Mouse (Mus musculus): ENCODE data around the gene Gm37240. TPM values are rescaled to one million over a fixed set of nuclear protein-coding genes. Genes with fewer than 3 reads are reported as not detected.

Gene Gm37240
- total RNA-seq, 2 experiments from 2014 or later, result 38.8 to 39.2 TPM

DNA sequence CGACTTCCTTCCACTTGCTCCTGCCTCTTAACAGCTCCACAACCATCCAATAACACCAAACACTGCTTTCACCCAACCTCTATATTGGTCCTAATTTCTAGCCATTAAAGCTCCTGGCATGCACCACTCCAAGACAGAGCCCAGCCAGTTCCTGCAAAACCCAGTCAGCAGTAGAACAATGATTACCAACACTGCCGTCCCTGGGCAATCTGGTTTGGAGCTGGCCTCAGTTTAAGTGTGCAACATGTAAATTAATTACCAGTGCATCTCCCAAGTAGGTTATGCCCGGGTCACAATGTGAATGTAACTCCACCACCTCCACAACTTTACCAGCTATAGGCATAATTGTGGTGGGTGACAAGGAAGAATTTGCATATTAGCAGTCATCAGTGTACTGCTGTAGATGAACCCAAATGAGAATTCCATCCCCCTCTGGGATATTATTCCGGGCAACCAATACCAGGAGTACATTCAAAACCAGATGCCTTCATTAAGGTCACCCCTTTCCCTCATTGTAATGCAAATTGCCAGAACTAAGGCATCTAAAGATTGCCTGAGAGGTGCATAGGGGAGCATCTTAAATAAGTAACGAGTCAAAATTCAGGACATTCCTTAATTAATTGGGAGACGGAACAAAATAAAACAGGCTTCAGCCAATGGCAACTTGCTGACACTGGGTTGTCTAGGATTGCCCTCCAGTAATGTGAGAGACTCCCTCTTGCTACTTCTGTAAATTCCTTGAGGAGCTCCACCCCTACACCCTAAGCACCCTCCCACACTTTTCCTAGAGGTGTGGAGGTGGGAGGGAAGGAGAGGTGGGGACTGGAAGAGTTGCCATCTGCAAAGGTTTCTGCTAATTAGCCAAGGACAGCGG lies 549.2 kb downstream of the Gm37240 start:
- intact Hi-C loops (cut with DNase I), result loop anchor here (5.0 to 10.0 kb wide), 2 partner anchors 179 to 213 kb away; no protein-coding TSS in a partner anchor
- no peak for DNase-seq (ENCODE audit: low spot score)

DNA sequence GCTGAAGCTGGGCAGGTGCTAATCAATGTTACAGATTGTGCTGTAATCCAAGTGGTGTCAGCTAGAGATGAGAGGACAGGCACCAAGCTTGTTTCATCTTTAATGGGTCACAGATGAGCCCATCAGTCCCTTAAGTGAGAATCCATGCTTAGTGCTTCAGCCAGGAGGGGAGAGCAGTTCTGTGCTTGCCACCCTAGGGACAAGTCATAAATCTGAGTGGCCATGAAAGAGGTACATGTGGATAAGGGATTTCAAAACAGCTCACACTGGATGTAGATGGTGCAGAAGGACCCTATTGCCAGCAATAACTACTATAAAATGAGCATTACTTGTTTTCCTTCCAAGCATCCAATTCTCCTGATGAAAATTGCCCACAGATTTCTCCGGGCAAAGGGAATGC lies 551.8 kb downstream of the Gm37240 start:
- intact Hi-C loops (cut with DNase I), result loop anchor here (5.0 to 10.0 kb wide), 2 partner anchors 182 to 211 kb away; no protein-coding TSS in a partner anchor

DNA sequence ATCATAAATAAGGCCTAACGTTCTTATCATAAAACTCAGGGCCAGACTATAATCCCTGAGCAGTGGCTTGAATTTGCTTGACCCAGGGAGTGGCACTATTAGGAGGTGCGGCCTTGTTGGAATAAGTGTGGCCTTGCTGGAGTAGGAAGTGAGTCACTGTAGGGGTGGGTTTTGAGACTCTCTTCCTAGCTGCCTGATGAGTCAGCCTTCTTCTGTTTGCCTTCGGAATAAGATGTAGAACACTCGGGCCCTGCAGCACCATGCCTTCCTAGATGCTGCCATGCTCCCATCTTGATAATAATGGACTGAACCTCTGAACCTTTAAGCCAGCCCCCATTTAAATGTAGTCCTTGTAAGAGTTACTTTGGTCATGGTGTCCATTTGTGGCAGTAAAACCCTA lies 555.0 kb downstream of the Gm37240 start:
- no peak for DNase-seq (ENCODE audit: low spot score)
- intact Hi-C loops (cut with DNase I), result loop anchor here (5.0 to 10.0 kb wide), 2 partner anchors 120 to 207 kb away; no protein-coding TSS in a partner anchor

More for the DNA sequence above, 551.8 kb downstream of the Gm37240 start:
- DNase-seq (ENCODE audit: low spot score), result no peak

DNA sequence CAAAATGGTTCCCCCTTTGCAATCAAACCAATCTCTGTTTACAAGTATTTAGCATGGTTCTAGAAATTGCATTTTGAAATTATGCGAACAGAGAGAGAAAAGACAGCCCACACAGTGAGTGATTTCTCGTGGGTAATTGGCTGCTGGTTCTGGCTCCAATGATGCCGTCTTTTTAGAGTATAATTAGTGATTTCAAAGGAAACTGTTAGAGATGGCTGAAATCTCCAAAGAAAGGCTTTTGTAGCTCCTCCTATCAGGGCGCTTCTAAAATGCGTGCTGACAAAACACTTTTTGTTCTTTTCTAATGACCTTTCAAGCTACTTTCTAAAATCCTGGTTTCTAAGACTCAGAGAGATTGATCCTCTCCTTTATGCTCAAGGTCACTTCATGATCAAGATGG lies 569.1 kb downstream of the Gm37240 start:
- intact Hi-C loops (cut with DNase I), result no loop called here

DNA sequence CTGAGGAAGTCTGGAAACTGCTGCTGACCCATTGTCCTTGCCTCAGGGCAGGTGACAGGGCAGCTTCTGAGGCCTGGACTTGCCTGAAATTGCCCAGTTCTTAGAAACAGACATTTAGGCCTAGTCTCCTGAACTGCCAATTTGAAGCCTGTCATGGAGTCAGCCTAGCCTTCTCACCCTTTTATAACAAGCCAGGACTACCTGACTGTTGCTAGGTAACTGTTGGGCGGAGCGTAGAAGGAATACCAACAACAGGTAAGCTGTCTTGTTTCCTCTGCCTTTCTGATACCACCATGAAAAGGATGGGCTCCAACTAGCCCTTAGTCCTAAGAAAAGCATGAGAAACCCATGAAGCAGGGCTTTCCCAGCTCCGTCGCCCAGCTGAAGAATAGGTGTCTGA lies 570.0 kb downstream of the Gm37240 start:
- intact Hi-C loops (cut with DNase I), result no loop called here

More for the DNA sequence above, 569.1 kb downstream of the Gm37240 start:
- DNase-seq (ENCODE audit: low spot score), result no peak

DNA sequence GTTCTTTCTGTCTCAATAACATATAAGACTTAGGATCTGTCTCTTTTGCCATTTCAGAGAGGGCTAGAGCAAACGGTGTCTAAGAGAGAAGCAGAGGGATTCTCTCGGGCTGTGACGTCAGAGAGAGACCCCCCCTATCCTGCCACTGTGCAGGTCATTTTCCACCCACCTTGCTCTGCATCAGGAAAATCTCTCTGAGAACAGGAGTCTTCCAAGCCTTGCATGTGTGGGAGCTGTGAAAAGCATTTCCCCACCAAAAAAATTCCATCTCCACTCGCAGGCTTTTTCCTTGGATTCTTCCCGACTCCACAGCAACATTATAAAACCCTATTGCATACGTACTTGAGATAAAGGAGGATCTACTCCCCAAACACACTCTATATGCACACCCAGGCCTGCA lies 572.4 kb downstream of the Gm37240 start:
- intact Hi-C loops (cut with DNase I), result no loop called here
- DNase-seq (ENCODE audit: low spot score), result no peak

More for the DNA sequence above, 570.0 kb downstream of the Gm37240 start:
- DNase-seq (ENCODE audit: low spot score), result no peak

DNA sequence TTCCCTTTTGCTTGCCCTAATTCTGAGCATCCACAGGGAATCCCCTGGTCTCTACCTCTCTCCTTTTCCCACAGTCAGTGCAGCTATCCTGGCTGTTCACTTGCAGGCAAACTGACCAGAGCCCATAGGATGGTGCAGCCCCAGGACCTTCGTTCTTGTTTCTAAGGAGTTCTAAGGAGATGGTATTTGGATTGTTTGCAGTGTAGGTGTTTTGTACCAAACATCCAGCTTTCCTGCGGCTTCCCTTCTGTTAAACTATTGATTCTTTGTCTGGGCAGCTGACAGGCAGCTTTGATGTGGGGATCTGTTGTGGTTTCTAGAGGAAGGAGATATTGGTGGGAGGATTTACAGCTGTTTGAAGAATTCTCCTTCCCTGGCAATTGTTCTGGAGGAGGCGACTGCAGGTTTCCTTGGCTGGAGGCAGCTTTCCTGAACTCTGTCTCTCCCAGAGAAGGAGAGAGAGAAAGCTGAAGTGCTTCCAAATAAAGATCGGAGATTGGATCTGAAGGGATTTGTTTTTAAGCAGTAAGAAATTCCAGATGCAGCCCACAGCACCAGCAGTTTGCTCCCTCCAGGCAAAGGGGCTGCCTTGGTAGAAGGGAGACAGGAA lies 573.6 kb downstream of the Gm37240 start:
- DNase-seq (ENCODE audit: low spot score), result no peak
- intact Hi-C loops (cut with DNase I), result no loop called here

DNA sequence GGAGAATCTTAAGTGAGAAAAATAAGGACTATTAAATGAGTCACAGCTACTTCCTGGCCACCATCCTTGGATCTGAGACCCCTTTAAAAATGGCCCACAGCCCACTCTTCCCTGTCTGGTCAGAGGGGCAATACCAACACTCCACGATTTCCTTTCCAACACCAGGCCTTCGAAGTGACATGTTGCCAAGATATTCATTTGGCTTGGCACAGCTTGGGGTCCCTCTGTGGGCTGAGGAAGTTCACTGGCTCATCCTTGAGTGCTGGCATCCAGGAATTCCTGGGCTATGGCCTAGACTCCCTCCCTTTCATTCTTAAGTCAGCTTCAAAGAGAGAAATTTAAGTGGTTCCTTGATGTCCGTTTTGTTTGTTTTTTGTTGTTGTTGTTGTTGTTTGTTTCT lies 576.1 kb downstream of the Gm37240 start:
- intact Hi-C loops (cut with DNase I), result no loop called here
- no peak for DNase-seq (ENCODE audit: low spot score)

DNA sequence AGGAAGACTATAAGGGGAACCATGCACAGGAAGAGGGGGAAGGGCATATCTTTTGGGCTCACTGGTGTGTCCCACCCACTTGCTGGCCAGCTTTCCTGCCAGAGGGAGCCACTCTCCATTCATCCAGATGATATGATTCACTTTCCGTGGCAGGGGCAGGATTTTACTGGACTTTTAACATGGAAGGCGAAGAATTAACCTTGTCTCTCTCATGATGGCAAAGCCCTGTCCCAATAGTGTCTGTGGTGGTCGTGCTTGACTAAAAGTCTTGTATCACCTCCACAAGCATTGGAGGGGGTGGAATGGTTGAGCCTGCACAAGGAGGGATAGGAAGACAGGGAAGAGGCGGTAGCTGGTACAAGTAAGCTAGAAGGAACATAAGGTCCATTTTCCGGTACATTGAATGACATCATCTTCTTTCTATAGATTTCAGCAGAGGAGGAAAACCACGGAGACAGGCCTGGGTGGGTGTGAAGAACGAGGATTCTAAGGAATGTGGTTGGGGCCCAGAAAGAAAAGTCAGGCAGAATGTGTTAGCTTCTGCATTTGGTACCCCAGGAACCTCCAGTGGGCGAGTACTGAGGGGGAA lies 576.8 kb downstream of the Gm37240 start:
- intact Hi-C loops (cut with DNase I), result no loop called here

DNA sequence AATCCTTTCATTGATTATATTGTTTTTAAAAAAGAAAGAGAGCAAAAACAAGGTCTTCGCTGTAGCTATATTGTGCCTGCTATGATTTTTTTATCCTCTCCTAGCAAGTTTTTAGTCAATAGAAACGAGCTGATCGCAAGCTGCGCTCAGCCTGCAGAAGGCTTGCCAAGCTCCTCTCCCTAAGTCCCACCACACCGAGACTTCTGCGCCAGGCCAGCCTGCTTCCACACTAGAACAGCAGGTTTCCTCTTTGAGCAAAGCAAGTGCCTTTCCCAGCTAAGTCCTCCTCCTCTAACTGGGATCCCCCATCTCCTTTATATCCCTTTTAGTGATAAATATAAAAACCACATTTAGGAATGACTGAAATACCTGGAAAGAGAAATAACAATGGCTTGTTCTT lies 578.1 kb downstream of the Gm37240 start:
- no peak for DNase-seq (ENCODE audit: low spot score)
- intact Hi-C loops (cut with DNase I), result no loop called here

More for the DNA sequence above, 576.8 kb downstream of the Gm37240 start:
- no peak for DNase-seq (ENCODE audit: low spot score)

DNA sequence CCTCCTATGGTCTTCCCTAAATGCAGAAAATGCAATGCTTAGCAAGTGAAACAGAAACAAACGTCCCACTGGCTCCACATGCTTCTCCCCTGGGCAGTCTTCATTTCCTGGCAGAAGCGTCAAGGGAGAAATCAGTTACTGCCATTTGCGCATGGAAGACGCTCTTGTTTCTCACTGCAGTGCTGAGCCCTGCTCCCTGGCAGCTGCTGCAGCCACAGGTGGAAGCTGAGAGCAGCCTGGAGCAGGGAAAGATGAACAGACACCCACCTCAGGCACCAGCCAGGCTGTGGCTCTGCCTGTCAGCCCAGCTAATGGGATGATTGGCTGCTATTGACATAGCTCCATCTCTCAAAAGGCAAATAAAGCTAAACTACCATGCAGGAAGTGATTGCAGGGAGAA lies 578.6 kb downstream of the Gm37240 start:
- intact Hi-C loops (cut with DNase I), result no loop called here
- DNase-seq (ENCODE audit: low spot score), result no peak

DNA sequence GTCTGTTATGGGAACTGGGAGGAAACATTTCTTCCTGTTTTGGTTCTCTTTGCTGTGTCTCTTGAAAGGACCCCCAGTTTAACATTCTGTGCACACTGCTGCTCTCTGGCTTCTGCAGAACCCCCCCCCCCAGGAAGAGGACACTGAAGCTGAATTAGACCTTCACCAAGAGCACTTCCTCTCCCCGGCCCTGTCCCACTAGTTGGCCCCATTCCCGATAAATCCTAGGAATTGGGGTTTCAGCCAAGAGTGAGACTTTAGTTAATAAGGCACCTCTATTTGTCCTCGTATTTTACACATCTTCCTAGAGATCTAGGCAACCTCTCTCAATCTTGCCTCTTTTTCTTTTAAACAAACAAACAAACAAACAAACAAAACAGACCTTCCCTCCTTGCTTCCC lies 585.5 kb downstream of the Gm37240 start:
- intact Hi-C loops (cut with DNase I), result no loop called here
- no peak for DNase-seq (ENCODE audit: low spot score)

DNA sequence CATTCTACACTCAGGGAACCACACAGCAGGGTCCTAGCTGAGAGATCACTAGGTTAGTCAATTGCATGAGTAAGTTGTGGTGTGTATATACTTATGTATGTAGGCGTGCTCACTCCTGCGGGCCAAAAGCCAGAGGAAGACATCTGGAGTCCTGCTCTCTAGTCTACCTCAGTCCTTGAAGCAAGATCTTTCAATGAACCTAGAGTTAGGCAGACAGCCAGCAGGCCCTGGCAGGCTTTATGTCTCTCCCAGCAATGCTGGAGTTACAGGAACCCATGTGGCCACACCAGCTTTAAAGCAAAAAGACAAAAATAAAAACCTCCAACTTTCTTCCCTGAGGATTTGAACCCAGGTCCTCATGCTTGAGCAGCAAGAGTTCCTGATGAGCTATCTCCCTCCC lies 586.0 kb downstream of the Gm37240 start:
- intact Hi-C loops (cut with DNase I), result no loop called here
- DNase-seq (ENCODE audit: low spot score), result no peak

DNA sequence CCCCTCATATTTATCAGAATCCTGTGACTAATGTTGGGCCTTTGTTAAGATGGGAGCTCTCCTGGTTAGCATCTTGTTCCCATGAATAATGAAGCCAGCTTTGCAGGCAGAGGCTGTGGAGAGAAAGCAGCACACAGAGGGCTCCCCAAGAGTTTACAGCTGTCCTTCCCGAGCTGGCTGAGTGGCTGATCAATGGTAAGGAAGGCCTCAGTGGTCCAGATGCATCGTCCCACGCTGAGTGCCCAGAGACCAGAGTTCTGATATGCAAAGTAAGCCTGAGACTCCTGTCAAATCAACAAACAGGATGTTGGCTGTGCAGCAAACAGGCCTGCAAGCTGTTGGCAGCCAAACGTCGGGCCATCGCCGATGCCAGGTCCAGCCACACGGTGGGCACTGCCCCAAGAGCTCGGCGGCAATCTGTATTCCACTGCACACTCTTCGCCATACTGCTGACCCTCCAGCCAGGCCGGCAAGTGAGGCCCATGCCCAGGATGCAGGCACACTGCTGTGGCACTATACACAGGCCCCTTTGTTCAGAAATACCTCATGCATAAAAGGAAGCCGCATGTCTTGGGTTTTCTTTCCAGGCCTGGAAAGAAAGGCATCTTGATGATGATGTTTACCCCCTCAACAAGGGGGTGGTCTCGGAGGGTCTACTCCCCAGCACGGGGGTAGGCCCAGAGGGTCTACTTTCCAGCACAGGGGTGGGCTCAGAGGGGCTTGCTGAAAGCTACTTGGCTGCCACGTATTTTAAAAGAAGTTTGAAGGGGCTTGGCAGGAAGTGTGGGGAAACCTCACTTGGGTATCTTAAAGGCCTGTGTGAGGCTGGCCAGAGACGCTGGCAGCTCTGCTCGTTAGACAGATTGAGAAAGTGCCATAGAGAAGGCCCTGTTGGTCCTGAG lies 587.4 kb downstream of the Gm37240 start:
- intact Hi-C loops (cut with DNase I), result no loop called here
- no peak for DNase-seq (ENCODE audit: low spot score)

DNA sequence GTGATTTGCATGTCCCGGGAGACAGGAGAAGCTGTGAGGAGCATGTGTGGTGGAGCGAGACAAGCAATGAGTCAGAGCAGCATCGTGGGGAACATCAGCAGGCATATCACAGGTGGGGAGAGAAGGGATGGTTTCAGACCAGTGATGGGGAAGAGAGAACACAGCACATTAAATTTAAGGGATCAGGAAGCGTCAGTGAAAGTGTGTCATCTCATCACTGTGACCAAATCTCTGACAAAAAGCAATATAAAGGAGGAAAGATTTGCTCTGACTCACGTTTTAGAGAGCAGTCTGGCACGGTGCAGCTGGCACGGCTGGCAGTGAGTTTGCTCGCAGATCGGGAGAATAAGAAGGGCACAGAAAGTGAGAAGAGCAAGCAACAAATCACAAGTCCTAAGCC lies 592.1 kb downstream of the Gm37240 start:
- intact Hi-C loops (cut with DNase I), result no loop called here
- DNase-seq (ENCODE audit: low spot score), result no peak

DNA sequence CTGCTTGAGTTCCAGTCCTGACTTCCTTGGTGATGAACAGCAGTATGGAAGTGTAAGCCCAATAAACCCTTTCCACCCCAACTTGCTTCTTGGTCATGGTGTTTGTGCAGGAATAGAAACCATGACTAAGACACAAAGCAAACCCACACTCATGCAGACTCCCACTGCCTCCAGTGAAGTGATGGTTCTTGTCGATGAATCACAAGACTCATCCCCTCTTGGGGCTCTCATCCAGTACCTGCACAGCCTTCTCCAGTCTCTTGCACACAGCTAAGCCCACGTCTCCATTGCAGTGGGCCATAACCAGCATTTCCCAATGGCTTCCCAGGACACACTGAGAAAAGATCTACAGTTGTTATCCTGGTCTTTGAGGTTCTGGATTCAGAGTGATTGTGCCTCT lies 599.7 kb downstream of the Gm37240 start:
- DNase-seq (ENCODE audit: low spot score), result no peak
- intact Hi-C loops (cut with DNase I), result loop anchor here (10.0 kb wide), 1 partner anchor 227 kb away; no protein-coding TSS in a partner anchor

DNA sequence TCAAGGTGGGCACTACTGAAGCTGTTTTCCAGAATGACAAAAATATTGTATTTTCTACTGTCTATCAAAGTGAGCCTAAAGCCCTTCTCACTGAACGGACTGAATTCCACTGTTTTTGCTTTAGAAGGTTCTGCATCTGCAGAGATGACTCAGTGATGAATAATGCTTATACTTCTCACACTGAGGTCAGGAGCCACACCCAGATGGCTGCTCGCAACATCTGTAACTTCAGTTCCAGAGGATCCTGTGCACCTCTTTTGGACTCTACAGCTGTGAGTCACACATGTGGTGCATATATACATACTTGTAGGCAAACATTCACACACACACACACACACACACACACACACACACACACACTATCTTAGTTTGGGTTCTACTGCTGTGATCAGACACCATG lies 602.8 kb downstream of the Gm37240 start:
- no peak for DNase-seq (ENCODE audit: low spot score)
- intact Hi-C loops (cut with DNase I), result loop anchor here (10.0 kb wide), 1 partner anchor 230 kb away; no protein-coding TSS in a partner anchor

DNA sequence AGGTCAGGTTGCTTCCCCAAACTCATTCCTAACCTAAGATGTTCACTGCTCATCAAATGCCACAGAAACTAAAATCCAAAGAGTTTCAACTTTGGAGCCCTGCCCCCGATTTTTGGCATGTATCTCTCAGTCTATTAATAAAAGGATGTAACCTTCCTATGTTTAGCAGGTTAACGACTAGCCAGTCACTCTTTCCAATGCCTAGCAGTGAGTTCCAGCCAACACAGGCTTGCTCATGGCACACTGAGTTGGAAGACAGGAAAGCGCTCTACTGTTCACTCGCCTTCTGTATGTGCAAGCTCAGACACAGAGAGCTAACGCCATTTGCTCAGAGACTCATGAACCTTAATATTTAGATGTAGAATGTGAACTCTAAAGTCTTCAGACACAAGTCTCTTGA lies 604.5 kb downstream of the Gm37240 start:
- no peak for DNase-seq (ENCODE audit: low spot score)
- intact Hi-C loops (cut with DNase I), result loop anchor here (10.0 kb wide), 1 partner anchor 232 kb away; no protein-coding TSS in a partner anchor

DNA sequence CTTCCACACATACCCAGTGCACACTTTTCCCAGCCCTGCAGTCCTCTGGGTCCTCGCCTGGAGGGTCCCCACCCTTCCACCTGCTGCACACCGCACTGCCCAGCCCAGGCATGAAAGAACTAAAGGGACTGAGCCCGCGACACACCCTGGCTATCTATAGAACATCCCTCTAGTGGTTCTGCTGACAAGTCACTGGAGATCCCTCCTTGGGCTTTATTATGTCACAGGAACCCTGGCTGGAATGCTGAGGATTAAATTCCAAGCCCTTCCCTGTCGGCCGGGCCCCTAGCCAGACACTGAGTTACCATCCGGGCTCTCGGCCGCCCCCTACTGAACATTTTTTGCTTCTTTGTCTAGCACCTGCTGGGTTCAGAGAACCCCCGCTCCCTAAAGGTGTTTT lies 612.2 kb downstream of the Gm37240 start:
- DNase-seq (ENCODE audit: low spot score), result peak; percentile 4
- intact Hi-C loops (cut with DNase I), result loop anchor here (10.0 kb wide), 1 partner anchor 350 kb away; no protein-coding TSS in a partner anchor
